Mouse (Mus musculus): ENCODE measurements around the gene Chd1.

Gene Chd1

DNA sequence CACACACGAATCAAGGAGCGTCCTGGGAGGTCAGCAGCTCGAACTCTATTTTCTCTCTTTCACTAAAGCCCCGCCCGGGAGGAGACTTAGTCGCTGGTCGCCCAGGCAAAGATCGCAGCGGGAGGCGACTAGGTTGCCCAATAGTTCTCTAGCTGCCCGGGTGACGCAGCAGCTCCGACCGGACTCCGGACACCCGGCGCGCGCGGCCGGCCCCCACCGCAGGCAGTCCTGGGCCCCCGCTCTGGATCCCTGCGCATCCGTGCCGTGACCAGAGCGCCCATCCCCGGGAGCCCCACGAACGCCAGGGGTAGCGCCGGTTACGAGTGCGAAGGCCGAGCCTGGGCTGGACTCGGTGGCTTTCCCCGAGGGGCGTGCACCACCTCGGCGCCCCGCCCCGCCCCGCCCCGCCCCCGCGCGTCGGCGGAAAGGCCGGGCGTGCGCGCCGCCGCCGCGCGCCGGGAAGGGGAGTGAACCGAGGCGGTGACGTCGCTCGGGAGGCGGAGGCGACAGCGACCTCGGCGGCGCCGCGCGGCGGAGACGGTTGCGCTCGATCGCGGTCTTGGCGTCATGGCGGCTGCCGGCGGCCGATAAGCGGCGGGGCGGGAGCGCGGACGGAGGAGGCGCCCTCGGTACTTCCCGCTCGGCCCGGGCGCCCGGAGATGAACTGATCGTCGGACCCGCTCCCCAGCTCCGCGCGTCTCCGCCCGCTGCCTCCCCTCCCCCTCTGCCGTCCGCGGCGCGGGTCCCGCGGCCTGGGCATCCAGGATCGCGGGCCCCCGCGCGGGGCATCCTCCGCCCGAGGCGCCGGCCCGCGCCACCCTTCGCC is at the start of gene Chd1:
TSS of gene Chd1 (plus strand) at position 493 of the 826 bp plus-strand sequence.
- peak; percentile 64; the same call in 1 of the 2 replicates for TF ChIP-seq GATA4 (IDR thresholded peaks at IDR 0.05; ENCODE audit: insufficient replicate concordance, low read length)

DNA sequence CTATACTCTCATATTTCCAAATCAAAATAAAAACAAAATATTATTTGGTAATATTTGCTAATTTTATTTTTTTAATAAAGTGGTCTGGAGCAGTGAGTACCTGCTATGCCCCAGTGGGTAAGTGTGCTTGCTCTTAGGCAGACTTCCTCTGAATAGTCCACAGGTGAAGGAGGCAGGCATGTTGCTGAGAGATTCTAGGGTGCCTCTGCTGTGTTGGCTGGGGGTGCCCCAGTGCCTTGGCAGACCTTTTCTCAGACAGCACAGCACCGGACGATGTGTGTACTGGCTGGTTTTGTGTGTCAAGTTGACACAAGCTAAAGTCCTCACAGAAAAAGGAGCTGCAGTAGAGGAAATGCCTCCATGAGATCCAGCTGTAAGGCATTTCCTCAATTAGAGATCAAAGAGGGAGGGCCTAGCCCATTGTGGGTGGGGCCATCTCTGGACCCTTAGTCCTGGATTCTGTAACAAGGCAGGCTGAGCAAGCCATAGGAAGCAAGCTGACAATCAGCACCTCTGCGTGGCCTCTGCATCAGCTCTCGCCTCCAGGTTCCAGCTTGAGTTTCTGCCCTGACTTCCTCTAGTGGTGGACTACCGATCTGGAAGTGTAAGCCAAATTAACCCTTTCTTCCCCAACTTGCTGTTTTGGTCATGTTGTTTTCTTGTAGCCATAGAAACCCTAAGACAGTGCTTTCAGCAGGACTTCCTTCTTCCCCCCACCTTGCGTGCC is 47.7 kb upstream of the Chd1 start:
- no peak for TF ChIP-seq GATA4 (IDR thresholded peaks at IDR 0.05; ENCODE audit: insufficient replicate concordance, low read length)

DNA sequence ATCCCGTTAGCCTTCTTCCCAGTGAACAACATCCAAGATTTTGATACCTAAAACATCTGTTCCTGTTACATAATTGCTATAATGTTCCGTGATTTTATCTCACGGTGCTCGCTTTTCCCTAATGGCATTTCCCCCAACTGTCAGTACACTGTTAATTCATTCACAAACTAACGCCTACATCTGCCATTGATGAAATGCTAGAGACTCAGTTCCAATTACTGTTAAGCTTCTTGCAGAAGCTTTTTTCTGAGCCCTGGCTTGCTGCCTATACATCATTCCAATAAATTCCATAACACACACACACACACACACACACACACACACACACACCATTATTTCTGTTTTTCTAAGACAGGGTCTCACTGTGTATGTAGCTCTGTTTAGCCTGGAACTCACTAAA is 31.9 kb upstream of the Chd1 start:
- no peak for TF ChIP-seq GATA4 (IDR thresholded peaks at IDR 0.05; ENCODE audit: insufficient replicate concordance, low read length)

DNA sequence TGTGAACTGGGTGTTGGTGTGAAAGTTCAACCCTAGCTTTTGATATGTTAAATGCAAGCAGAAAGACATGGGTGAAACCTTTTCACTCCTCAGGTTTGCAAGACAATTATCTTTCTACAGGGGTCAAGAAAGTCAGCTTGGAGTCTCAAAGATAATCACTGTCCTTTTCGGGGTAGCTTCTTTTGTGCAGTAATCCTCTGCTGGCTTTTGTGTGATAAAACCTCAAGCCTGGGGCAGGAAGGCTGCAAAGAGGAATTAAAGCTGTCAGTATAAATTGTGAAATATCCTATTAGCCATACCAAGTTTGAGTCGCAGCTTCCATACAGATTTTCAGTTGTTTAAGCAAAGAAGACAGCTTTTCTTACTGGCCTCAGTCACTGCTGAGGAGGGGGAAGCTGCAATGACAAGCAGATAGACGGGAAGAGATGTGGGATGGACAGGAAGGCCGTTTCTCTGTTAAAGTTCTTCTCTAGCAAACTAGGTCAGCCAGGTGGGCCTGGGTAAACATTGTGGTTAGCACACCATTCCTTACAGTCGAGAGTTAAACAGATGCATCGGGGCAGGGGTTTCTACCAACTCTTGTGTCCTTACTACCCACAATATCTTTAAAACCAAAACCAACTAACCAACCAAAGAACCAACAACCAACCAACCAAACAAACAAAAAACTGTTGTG is 26.7 kb upstream of the Chd1 start:
- TF ChIP-seq GATA4 (IDR thresholded peaks at IDR 0.05; ENCODE audit: insufficient replicate concordance, low read length) = no peak

DNA sequence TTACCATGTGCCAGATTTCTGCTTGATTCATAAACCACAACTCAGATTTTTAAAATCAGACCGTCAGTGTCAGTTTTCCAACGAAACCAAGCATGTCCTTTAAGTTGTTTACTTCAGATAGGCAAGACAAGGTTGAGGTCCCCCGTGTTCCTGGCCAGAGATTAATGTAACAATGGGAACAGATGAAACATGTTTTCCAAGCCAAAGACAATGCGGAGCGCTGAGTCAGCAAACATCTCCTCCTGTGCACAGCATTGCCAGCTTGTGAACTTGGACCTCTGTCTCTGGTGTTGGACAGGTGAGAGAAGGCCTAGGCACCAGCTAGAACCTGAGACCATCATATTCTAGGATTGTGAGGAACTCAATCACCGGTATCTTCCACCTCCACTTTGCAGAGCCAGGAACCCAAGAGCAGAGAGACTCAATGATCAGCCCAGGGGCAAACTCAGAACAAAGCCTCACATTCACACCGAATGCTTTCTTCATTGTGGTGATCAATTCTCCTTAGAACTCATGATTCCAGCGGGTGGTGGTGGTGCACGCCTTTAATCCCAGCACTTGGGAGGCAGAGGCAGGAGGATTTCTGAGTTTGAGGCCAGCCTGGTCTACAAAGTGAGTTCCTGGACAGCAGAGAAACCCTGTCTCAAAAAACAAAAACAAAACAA is 24.7 kb upstream of the Chd1 start:
- no peak for TF ChIP-seq GATA4 (IDR thresholded peaks at IDR 0.05; ENCODE audit: insufficient replicate concordance, low read length)

DNA sequence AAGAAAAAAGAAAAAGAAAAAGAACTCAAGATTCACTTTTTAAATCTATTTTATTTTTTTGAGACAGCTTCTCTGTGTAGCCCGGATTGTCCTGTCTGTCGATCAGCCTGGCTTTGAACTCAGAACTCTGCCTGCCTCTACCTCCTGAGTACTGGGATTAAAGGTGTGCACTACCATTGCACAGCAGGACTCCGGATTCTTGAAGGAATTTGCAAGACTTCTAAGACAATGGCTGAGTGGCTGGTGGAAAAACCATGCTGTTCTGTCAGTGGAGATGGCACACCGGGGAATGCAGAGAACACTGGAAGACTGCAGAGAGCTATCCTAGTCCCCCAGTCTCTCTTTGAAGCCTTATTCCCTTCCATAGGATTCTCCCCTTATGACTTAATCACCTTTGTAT is 24.1 kb upstream of the Chd1 start:
- no peak for TF ChIP-seq GATA4 (IDR thresholded peaks at IDR 0.05; ENCODE audit: insufficient replicate concordance, low read length)

DNA sequence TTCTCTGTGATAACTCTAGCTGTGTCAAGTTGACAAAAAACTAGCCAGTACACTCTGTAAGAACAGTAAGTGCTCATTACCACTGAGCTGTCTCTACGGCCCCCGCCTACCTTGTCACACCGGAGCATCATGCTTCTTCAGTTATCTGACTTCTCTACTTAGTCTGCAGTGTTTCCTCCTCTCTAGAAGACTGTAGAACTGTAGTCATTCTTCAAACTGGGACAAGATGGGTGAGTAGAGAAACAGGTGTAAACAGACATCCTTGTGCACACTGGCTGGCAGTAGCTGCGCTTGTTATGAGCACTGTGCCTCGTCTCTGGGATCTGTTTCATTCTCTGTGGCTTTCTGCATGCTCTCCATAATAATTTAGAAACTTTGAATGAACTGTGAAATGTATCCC is 18.4 kb upstream of the Chd1 start:
- TF ChIP-seq GATA4 (IDR thresholded peaks at IDR 0.05; ENCODE audit: insufficient replicate concordance, low read length) = no peak

DNA sequence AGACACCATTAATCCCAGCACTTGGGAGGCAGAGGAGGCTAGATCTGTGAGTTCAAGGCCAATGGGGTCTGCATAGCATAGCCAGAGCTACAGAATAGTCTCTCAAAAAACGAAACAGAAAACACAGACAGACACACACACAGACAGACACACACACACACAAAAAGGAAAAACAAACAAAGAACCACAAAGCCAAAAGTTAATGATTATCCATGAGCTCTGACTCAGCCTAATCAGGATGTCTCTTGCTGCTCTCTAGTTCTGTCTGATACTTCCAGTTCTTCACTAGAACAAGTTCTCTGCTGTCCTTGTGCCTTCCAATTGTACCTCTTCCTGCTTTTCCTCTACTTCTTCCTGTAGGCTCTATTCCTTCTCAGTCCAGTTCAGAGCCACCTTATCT is 14.5 kb upstream of the Chd1 start:
- no peak for TF ChIP-seq GATA4 (IDR thresholded peaks at IDR 0.05; ENCODE audit: insufficient replicate concordance, low read length)

DNA sequence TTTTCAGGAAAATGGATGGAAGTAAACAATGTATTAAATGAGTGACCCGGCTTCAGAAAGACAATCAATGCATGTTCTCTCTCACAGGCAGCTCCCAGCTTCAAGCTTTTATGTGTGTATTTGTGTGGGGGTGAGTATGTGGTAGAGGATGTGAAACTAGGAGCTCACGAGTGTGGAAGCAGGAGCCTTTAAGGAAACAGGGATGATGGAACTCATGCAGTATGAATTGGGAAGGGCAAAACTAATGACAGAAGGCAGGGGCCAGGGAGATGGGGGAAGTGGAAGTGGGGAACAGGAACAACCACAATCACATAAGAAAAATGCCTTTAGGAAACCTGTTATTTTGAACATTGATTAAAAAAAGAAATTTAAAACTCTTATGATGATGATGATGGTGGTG is 9.2 kb upstream of the Chd1 start:
- TF ChIP-seq GATA4 (IDR thresholded peaks at IDR 0.05; ENCODE audit: insufficient replicate concordance, low read length) = no peak

DNA sequence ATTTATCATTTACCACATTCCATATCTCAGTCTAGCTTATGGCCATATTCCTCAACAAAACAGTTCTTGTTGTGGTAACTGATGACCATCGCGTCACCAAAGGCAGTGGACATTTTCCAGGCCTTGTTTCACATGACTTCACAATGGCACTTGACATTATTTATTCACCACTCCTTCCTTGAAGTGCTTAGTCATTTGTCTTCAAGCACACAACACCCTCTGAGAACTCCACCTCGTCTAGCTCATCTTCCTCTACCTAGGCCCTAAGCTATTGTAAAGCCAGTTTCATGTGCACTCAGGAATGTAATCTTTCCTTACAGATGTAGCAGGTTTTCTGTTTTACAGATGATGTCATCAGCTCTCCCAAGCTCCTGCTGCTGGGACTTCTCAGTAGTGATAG is 5.8 kb upstream of the Chd1 start:
- TF ChIP-seq GATA4 (IDR thresholded peaks at IDR 0.05; ENCODE audit: insufficient replicate concordance, low read length) = no peak

DNA sequence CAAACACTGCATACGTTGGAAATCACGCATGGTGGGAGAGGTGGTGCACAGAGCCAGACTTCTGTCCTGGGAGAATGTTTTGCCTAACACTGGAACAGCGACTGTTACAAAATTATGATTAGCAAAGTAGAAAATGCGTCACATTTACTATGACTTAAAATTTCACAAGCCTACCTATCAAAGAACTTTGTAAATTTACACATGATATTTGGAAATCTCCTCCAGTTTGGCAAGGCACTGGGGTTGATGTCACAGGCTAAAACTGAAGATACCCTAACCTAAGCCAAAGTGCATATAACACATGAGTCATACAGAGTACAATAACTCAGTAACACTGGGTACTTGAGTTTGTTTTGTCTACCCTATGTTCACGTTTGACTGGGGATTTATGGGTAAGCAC is 3.3 kb upstream of the Chd1 start:
- TF ChIP-seq GATA4 (IDR thresholded peaks at IDR 0.05; ENCODE audit: insufficient replicate concordance, low read length) = no peak

DNA sequence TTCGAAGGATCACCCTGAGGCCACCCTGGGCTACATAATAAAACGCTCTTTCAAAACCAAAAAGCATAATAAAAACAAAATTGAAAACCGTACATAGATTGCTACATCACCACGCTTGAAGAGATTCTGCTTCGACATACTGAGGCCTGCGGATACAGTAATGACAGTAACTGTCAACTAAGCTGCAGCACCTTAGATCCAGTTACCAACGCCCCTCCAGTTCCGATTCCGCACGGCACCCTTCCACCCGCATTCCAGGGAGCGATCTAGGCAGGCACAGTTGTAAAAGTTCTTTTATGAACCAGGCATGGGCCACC is 651 bp upstream of the Chd1 start:
- no peak for TF ChIP-seq GATA4 (IDR thresholded peaks at IDR 0.05; ENCODE audit: insufficient replicate concordance, low read length)

DNA sequence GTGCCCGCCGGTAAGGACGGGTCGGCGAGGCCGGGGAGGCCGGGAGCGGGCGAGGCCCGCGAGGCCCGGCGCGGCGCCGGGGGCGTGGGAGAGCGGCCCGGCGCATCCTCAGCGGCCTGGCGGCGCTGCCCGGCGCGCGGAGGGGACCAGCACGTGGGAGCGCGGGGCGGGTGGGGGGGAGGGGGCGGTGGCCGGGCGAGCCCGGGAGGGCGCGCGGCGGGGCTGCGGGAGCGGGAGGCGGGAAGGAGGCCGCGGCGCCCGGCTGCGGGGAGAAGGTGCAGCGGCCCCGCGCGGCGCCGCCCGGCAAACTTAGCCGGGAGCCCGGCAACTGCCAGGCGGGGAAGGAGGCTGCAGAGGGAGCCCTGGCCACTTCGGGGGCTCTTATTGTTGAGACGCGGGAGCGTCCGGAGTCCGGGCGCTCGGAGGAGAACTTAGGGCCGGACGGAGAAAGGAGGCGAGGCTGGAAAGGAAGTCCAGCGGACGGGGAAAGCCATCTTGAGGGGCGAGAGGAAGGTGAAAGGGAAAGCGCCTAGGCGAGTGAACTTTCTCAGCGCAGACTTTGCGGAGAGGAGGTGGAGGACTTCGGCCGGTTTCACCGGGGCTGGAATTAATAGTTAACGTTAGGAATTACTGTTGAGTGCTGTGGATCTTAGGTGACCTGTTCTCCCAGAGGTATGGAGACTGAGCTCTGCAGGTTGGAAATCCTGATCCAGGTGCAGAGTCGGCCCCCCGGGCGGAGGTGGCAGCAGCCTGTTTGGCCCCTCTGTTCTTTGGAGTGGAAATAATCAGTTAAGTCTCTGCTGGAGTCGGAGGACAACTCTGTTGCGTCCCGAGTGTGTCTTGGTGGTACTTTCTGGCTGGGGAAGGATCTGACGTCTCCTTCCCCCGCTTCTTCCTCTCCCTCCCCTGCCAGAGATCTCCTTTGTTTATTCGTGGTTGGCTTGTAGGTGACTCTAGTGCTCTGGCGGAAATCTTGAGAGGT is 827 bp downstream of the Chd1 start:
- no peak for TF ChIP-seq GATA4 (IDR thresholded peaks at IDR 0.05; ENCODE audit: insufficient replicate concordance, low read length)

DNA sequence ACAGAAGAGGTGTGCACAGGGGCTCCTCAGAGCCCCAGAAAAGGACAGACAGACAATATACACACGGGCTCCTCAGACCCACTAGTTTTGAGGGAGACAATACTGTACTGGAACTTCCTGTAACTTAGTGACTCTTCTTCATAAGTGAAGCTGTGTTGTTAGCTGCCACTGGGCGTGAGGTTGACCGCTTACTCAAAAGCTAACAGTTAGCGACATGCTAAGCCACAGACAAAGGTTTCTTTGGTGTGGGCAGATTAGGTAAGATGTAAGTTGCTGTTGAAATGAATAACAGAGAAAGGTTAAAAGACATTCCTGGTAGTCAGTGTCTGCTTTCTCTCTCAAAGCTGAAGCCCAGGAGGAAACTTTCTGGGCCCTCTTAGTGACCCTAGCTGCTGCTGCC is 9.7 kb downstream of the Chd1 start:
- no peak for TF ChIP-seq GATA4 (IDR thresholded peaks at IDR 0.05; ENCODE audit: insufficient replicate concordance, low read length)
